Mouse (Mus musculus) splenic B cell, adult 2 months (primary cell): ENCODE measurements around the gene Zbtb7b.

Experiments
- DNase-seq: peaks from one replicate; pipeline ENCODE4 v3.0.0-alpha.2; 2011; ENCODE audit warnings: low read depth, low spot score
- H3K27me3 ChIP-seq: 2 replicates; pipeline ENCODE4 v1.6.1; 2012; ENCODE audit warnings: mild to moderate bottlenecking, low read length, moderate library complexity, mixed read lengths; ENCODE audit not compliant: control insufficient read depth, poor library complexity, insufficient read depth, severe bottlenecking
- H3K36me3 ChIP-seq: 2 replicates; pipeline ENCODE4 v1.6.1; 2012; ENCODE audit warnings: mild to moderate bottlenecking, low read length, moderate library complexity, mixed read lengths; ENCODE audit not compliant: control insufficient read depth, poor library complexity, insufficient read depth, severe bottlenecking

The Zbtb7b gene

GRCm38 (mm10) chr3:89388134-89388881, 6.3 kb downstream of the Zbtb7b start:
- no peak for DNase-seq
- no peaks in the 10 kb centered on the region; the same call in 1 of the 2 replicates for H3K36me3 ChIP-seq
- H3K27me3 ChIP-seq = no peaks in the 10 kb centered on the region

- no peaks in the 10 kb centered on the region for H3K27me3 ChIP-seq
- H3K36me3 ChIP-seq = no peaks in the 10 kb centered on the region; the same call in 1 of the 2 replicates
- DNase-seq = no peak
Observed at GRCm38 (mm10) chr3:89387632-89388031, 6.9 kb downstream of the Zbtb7b start.

DNA sequence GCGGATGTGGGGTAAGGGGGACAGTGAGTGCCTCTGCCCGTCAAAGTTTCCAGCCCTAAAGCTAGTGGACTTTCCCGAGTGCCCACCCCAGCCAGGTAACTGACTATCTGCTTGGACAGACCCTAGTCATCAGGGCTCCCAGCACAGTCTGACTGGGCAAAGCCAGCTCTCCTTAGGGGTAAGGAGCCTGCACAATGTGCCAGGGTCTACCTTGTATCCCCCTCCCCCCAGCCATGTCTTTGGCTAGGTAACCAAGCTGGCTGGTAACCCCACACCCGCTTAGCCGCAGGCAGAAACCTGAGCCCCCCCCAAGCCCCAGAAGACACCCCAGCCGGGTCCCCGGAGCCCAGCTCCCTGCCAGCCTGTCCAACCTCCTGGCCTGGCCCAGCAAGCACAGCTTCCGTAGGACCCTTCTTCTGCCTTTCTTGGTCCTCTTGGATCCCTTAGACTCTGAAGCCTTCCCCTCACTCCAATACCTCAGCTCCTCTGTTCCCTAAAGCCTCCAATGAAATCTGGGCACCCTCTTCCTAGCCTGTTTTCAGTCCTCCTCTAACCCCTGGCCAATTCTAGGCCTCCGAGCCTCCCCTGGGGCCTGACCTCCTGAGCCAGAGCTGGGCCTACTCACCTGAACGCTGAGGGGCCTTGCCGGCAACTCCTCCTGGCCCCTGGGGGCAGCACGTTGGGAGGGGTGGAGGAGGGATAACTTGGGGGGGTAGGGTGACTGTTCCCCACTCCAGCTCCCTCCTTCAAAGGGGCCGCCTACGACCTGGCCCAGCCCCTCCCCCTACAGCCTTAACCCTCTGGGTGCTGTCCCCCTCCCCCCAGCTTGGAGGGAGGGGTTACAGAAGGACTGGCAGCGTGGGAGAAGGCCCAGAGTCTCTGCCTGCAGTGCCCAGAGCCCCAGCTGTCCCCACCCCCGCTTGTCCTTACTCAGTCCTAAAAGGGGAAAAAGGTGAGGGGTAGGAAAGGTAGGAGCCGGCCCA, 7.8 kb downstream of the Zbtb7b start:
- Histone ChIP-seq H3K27me3 (no peaks in the 10 kb centered on the region), H3K36me3 (no peaks in the 10 kb centered on the region; the same call in 1 of the 2 replicates)
- no peak for DNase-seq

GRCm38 (mm10) chr3:89385451-89385850, 9.1 kb downstream of the Zbtb7b start:
- no peaks in the 10 kb centered on the region for H3K27me3 ChIP-seq
- DNase-seq = no peak
- H3K36me3 ChIP-seq = peaks cover under 1% of the 10 kb centered on the region; the same call in 1 of the 2 replicates

DNA sequence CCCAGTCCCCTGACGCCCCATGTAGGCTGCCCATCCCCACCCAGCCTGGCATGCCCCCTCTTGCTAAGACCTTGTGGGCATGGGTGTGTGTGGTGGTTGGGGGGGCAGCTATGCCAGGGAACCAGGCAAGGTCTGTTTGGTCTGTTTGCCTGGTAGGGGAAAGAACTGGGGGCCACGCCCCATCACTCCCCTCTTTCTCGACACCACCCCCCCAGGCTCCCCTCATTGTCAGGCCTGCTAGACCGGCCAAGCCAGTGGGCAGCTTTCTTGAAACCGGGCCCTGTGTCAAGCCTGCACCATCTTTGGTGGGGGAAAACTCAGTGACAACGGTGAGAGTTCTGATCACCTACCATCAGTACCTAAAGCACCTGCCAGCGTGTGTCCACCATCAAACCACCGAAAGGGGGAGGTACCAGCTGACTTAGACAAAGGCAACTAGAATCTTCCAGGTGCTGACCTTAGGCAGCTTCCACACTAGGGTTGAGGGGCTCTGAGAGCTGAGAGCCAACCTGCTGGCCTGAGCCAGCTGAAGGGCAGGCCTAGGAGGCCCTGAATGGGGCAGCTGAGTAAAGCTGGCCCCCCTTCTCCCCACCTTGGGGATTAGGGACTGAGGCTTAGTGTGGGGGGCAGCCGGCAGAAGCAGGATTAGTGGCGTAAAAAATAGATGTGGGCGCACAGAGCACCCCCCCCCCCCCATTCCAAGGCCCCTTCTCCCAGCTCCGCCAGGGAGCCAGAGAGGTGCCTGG, 10.1 kb downstream of the Zbtb7b start:
- no peak for DNase-seq
- Histone ChIP-seq H3K27me3 (no peaks in the 10 kb centered on the region), H3K36me3 (peaks cover 2% of the 10 kb centered on the region; the same call in 1 of the 2 replicates)

DNA sequence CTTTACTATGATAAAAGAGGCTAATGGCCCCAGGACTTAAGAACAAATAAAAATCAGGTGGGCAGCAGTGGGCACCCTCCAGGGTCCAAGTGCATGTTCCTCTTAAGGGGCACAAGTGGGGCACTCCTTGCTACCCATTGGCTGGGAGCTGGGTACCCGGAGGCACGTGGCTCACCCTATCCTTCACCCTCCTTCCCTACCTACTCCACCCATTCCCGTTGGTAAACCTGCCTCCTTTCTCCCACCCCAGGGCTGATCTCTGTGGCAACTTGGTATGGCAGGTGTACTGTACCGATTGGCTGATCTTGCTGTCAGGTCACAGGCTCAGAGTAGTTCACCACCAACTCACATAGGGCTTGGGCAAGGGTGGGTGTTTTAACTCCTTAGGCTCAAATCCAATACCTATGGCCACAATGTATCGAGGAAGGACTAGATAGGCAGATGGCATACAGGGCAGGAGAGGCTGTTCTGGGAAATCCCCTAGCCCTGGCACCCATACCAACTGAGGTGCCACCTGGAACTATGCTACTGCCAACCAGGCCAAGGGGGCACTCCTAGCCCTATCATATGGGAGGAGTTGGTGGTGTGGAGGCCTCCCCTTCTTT, 10.8 kb downstream of the Zbtb7b start:
- H3K36me3 ChIP-seq = peaks cover 2% of the 10 kb centered on the region; the same call in 1 of the 2 replicates
- no peak for DNase-seq
- H3K27me3 ChIP-seq = no peaks in the 10 kb centered on the region

GRCm38 (mm10) chr3:89382950-89383349, 11.6 kb downstream of the Zbtb7b start:
- no peaks in the 10 kb centered on the region for H3K27me3 ChIP-seq
- H3K36me3 ChIP-seq = peaks cover 2% of the 10 kb centered on the region; the same call in 1 of the 2 replicates
- no peak for DNase-seq

GRCm38 (mm10) chr3:89382033-89382882, 12.3 kb downstream of the Zbtb7b start:
- H3K27me3 ChIP-seq = no peaks in the 10 kb centered on the region
- peaks cover 2% of the 10 kb centered on the region; the same call in 1 of the 2 replicates for H3K36me3 ChIP-seq
- DNase-seq = no peak

DNA sequence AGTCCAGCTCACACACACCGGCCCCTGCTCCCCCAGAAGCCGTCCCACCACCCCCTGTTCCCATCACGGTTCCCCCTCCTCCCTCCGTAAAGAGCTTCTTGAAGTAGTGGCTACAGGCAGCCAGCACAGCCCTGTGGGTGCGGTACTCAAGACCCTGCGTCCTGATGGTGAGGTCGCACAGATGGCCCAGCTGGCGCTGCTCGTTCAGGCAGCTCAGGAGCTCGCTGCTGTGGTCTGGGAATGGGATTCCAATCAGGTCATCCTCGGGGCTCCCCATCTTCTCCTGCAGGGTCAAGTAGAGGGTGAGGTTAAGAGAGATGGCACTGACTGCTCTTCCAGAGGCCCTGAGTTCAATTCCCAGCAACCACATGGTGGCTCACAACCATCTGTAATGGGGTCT, 13.3 kb downstream of the Zbtb7b start:
- Histone ChIP-seq H3K27me3 (no peaks in the 10 kb centered on the region), H3K36me3 (peaks cover 2% of the 10 kb centered on the region)
- no peak for DNase-seq

DNA sequence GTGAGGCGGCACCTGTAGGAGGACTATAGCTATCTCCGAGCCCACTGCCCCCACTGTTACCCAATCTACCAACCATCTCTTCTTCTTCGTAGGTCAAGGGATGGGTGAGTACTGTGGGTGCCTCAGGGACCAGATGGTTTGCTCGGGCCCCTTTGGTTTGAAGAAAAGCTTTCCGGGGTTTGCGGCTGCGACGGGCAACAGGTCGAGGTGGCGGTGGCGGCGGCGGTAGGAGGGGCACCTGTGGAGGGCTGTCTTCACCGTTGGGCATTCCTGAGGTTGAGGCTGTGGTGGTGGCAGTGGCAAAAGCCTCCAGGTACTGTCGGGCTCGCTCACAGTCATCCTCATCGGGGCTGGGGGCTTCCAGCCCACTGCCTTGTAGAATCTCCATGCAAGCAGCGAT, 13.9 kb downstream of the Zbtb7b start:
- H3K36me3 ChIP-seq = peaks cover 2% of the 10 kb centered on the region
- no peak for DNase-seq
- H3K27me3 ChIP-seq = no peaks in the 10 kb centered on the region

- DNase-seq = no peak
- Histone ChIP-seq H3K27me3 (no peaks in the 10 kb centered on the region), H3K36me3 (peaks cover 2% of the 10 kb centered on the region)
Observed at GRCm38 (mm10) chr3:89380291-89380690, 14.3 kb downstream of the Zbtb7b start.

DNA sequence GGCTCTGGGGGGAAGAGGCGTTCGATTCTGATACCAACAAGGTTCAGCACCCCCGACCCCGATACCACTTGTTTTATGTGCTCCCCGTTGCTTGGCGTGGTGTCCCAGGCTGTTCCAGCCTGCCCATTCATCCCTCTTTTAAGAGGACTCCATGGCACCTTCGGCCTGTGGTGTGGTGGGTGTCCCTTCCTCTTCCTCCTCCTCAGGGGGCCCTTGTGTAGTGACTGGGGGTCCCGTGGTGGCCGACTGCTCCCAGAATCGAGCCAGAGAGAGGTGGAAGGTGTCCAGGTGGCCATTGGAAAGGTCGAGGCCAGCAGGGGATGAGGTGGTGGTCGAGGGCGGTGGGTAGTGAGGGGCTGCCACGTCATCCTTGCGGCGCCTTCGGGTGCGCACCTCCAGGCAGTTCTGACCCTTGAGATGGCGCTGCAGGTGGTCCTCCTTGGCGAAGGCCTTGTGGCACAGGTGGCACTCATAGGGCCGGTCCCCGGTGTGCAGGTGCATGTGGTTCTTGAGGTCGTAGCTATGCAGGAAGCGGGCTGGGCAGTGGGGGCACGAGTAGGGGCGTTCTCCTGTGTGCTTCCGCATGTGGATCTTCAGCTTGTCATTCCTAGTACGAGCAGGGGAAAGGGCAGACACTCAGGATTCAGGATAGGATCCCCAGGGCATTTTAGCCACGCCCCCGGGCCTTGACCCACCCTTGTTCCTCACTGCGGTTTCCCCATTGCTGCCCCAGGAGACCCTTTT, 15.0 kb downstream of the Zbtb7b start:
- Histone ChIP-seq H3K27me3 (no peaks in the 10 kb centered on the region), H3K36me3 (peaks cover 2% of the 10 kb centered on the region)
- peak; percentile 47 for DNase-seq
